Mouse (Mus musculus): ENCODE data around the gene 2010111I01Rik. TPM values are rescaled to one million over a fixed set of nuclear protein-coding genes. Genes with fewer than 3 reads are reported as not detected.

Gene 2010111I01Rik
- polyA plus RNA-seq, 1 experiment from 2014 or later = 134 TPM

DNA sequence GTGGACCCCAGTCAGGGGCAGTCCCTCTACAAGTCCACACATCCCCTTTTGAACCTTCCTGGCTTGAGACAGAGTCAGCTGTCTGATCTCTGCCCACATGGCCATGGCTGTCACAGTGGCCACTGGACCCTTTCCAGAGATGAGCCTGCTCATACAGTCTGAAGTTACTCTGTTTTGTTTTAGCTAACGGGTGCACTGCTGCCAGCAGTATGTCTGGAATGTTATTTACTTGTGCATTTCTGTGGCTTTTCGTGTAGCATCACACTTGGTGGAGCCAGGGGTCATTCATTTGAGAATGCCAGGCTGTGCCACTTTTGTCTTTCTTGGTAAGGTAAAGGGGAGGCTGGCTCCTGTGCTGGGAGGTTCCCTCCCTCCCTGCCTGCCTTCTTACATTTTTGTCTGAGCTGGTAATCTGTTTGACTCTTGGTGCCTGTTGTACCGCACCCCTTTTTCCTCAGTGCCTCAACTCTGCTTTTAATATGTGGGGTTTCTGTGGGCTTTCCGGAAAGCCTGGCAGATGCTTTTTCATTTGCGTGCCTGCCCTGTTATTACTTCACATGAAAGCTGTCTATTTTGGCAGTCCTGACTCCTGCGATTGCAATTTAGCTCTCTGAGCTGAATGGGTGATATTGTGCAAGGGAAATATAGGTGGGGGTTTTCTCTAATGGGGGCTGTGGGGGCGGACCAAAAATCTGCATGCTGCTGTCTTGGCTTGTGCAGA lies 190.3 kb downstream of the 2010111I01Rik start:
- Histone ChIP-seq H3K4me1 (ENCODE audit: control insufficient read depth, insufficient read depth, low read length) (0 out of 2 replicates have a peak, but pooled peaks cover 2% of the 10 kb centered on the region), H3K9me3 (ENCODE audit: control insufficient read depth, low read length) (no peaks in the 10 kb centered on the region), H3K4me2 (ENCODE audit: low read depth, severe bottlenecking) (no peak overlapping the region), H3K27ac (replicated peaks; ENCODE audit: low read depth, low read length) (no peak overlapping the region), H3K27me3 (ENCODE audit: control insufficient read depth, insufficient read depth, low read length) (no peaks in the 10 kb centered on the region), H3K9ac (ENCODE audit: low read length) (no peak overlapping the region), H3K4me3 (ENCODE audit: low read depth, low read length) (no peak overlapping the region), H3K36me3 (ENCODE audit: control insufficient read depth, insufficient read depth, low read length) (no peaks in the 10 kb centered on the region)
- 66% methylated on average over 7 of the region's 7 CpGs for WGBS
- ATAC-seq (ENCODE audit: insufficient number of reproducible peaks, low FRiP score, low TSS enrichment, low read depth) = no peak
- DNase-seq (ENCODE audit: low spot score) = no peak

DNA sequence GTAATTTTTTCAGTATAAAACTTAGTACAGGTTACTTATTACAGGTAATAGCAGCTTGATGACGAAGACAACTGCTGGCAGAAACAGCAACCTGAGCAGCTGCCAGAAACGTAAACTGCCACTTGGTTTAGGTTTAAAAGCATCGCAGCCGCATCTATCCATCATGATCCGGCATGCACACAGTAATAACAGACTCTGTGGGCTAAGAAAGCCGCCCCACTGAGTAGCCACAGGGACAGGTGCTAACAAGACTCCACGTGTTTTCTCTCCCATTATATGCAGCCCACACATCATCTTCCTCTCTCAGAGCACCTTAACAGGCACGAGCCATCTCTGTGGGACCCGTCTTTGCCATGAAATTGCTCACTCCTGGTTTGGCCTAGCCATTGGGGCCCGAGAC lies 191.6 kb downstream of the 2010111I01Rik start:
- Histone ChIP-seq H3K4me3 (ENCODE audit: low read depth, low read length) (no peak overlapping the region), H3K9ac (ENCODE audit: low read length) (no peak overlapping the region), H3K27me3 (ENCODE audit: control insufficient read depth, insufficient read depth, low read length) (no peaks in the 10 kb centered on the region), H3K4me2 (ENCODE audit: low read depth, severe bottlenecking) (no peak overlapping the region), H3K36me3 (ENCODE audit: control insufficient read depth, insufficient read depth, low read length) (no peaks in the 10 kb centered on the region), H3K4me1 (ENCODE audit: control insufficient read depth, insufficient read depth, low read length) (0 out of 2 replicates have a peak, but pooled peaks cover 2% of the 10 kb centered on the region), H3K27ac (replicated peaks; ENCODE audit: low read depth, low read length) (no peak overlapping the region), H3K9me3 (ENCODE audit: control insufficient read depth, low read length) (no peaks in the 10 kb centered on the region)
- DNase-seq (ENCODE audit: low spot score) (no peak), ATAC-seq (ENCODE audit: insufficient number of reproducible peaks, low FRiP score, low TSS enrichment, low read depth) (no peak; the same call in 1 of the 2 replicates)
- 79% methylated on average over 10 of the region's 10 CpGs for WGBS

DNA sequence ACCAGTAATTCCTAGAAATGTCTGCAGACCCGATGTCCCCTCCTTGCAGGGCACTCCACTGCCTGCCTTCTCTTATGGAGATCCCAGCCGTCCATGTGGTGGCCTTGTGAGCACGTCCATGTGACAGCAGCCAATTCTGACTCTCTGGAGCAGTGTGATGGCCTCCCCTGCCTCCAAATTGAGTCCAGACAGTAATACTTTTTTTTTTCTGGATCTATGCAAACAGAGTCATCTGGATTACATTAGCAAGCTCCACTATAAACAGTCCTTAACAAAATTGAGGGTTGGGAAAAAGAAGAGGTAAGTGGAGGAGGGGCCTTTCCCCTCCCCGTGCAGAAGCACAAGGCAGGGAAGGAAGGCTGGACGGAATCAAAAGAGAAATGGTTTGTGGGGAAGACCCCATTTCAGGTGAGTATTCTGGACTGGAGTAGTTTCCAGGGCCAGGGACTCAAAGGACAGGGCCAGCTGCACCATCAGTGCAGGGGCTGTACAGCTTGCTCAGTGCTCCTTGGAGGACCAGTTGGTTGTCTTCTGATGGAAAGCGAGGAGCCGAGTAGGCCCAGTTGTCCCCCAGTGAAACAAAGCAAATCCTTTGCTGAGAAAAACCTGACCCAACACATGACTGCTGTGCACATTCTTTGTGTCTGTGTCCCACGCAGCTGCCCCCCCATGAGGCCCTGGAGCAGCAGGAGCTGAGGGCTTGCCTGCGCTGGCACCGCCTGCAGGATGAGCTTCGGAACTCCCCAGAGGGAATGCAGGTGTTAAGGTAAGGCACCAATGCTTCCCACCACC lies 205.8 kb downstream of the 2010111I01Rik start:
- Histone ChIP-seq H3K36me3 (ENCODE audit: control insufficient read depth, insufficient read depth, low read length) (no peaks in the 10 kb centered on the region; the same call in 1 of the 2 replicates), H3K4me3 (ENCODE audit: low read depth, low read length) (no peak overlapping the region), H3K4me1 (ENCODE audit: control insufficient read depth, insufficient read depth, low read length) (peaks cover 26% of the 10 kb centered on the region), H3K9ac (ENCODE audit: low read length) (no peak overlapping the region), H3K27me3 (ENCODE audit: control insufficient read depth, insufficient read depth, low read length) (no peaks in the 10 kb centered on the region), H3K9me3 (ENCODE audit: control insufficient read depth, low read length) (no peaks in the 10 kb centered on the region), H3K27ac (replicated peaks; ENCODE audit: low read depth, low read length) (peak overlapping the region; percentile 94), H3K4me2 (ENCODE audit: low read depth, severe bottlenecking) (peak overlapping the region; percentile 20; the same call in 1 of the 2 replicates)
- WGBS = 28% methylated on average over 11 of the region's 11 CpGs
- peak; percentile 53; the same call in 1 of the 2 replicates for ATAC-seq (ENCODE audit: insufficient number of reproducible peaks, low FRiP score, low TSS enrichment, low read depth)
- DNase-seq (ENCODE audit: low spot score) = peak; percentile 72

DNA sequence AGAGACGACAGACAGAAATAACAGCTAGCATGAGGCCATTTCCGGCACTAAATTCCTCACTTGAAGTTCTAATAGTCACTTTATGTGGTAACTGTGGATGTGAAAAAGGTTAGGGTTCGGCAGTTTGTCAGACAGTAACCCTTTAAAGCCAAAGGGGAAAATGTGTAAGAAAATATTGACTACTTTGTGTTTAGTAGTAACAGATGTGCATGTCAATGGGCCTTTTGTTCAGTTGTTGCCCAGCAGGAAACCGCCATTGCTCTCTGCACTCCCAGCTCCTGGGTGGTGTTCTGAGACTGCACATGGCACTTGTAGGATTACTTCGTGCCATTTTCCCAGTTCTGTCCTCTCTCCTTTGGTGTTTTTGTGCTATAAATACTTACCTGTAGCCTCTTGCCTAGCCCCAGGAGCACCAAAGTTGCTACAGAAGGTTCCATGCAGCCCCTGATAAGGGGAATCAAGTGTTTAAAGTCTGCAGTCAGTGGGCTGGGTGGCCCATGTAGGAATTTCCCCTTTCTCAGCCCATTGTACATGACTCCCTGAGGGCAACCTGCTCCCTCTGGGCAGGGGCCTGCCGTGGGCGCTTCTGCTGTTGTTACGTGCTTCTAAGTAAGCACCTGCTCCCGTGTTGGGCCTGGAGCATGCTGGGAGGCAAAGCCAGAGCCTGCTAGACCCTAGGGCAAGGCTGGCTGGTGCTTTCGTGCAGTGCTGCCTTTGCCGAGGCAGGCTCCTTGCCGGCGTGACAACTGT lies 206.8 kb downstream of the 2010111I01Rik start:
- peaks cover 26% of the 10 kb centered on the region for H3K4me1 ChIP-seq (ENCODE audit: control insufficient read depth, insufficient read depth, low read length)
- peak; percentile 72 for ATAC-seq (ENCODE audit: insufficient number of reproducible peaks, low FRiP score, low TSS enrichment, low read depth)

DNA sequence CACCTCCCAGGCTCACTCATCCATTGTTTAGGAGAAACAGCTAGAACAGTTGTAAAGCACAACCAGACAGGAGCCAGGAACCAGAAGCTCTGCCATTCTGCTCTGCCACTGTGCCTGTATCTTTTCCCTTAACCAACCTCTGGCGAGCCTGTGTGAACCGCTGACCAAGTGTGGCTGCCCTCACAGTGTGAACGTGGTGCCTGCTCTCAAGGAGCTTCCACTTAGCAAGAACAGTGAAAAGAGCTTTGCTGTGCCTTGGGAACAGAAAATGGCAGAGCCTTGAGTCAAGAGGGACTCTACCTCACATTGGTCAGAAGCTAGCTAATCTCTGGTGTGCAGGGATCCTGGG lies 207.4 kb downstream of the 2010111I01Rik start:
- WGBS = 61% methylated on average over 3 of the region's 3 CpGs
- H3K9me3 ChIP-seq (ENCODE audit: control insufficient read depth, low read length) = no peaks in the 10 kb centered on the region
- no peak overlapping the region for H3K4me3 ChIP-seq (ENCODE audit: low read depth, low read length)
- ATAC-seq (ENCODE audit: insufficient number of reproducible peaks, low FRiP score, low TSS enrichment, low read depth) (no peak), DNase-seq (ENCODE audit: low spot score) (no peak)
- H3K27me3 ChIP-seq (ENCODE audit: control insufficient read depth, insufficient read depth, low read length) = no peaks in the 10 kb centered on the region
- peak overlapping the region; percentile 51; the same call in 1 of the 2 replicates for H3K9ac ChIP-seq (ENCODE audit: low read length)
- H3K36me3 ChIP-seq (ENCODE audit: control insufficient read depth, insufficient read depth, low read length) = no peaks in the 10 kb centered on the region; the same call in 1 of the 2 replicates
- H3K4me2 ChIP-seq (ENCODE audit: low read depth, severe bottlenecking) = peak overlapping the region; percentile 17; the same call in 1 of the 2 replicates
- peak overlapping the region; percentile 98 for H3K27ac ChIP-seq (replicated peaks; ENCODE audit: low read depth, low read length)
- peaks cover 26% of the 10 kb centered on the region for H3K4me1 ChIP-seq (ENCODE audit: control insufficient read depth, insufficient read depth, low read length)

More for the DNA sequence above, 206.8 kb downstream of the 2010111I01Rik start:
- Histone ChIP-seq H3K36me3 (ENCODE audit: control insufficient read depth, insufficient read depth, low read length) (no peaks in the 10 kb centered on the region; the same call in 1 of the 2 replicates), H3K9me3 (ENCODE audit: control insufficient read depth, low read length) (no peaks in the 10 kb centered on the region), H3K27ac (replicated peaks; ENCODE audit: low read depth, low read length) (peak overlapping the region; percentile 98), H3K4me2 (ENCODE audit: low read depth, severe bottlenecking) (peak overlapping the region; percentile 17; the same call in 1 of the 2 replicates), H3K9ac (ENCODE audit: low read length) (peak overlapping the region; percentile 51; the same call in 1 of the 2 replicates), H3K4me3 (ENCODE audit: low read depth, low read length) (no peak overlapping the region), H3K27me3 (ENCODE audit: control insufficient read depth, insufficient read depth, low read length) (no peaks in the 10 kb centered on the region)
- WGBS = 27% methylated on average over 13 of the region's 13 CpGs
- peak; percentile 74 for DNase-seq (ENCODE audit: low spot score)

DNA sequence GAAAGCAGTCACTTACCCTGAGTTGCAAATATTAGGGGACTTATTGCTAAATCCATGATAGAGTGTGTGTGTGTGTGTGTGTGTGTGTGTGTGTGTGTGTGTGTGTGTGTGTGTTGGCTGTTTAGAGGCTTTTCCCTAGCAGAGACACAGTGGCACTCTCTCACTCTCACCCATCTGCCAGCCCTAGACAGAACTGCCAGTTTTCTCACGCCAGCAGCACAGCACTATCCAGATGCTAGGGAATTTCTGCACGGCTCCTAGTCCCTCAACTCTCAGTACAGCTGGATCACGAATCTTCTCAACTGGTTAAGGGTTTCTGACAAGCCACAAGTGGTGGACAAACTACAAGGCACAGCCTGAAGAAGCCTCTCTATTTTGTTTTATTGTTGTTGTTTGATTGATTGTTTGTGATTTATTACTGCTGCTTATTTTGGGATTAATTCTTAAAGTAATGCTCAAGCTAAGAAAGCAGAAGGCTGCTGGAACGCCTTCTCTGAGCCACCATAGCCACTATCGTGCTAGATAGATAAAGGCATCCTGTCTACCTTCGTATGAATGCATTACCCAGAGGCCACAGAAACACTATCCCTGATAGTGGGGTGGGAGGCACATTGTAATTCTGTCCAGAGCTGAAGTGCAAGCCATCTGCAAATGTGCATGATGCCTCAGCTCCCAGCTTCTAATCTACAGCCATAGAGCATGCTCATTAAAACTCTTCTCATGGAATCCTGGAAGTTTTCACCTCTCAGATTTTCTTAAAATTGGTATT lies 209.7 kb downstream of the 2010111I01Rik start:
- Histone ChIP-seq H3K9ac (ENCODE audit: low read length) (no peak overlapping the region), H3K27ac (replicated peaks; ENCODE audit: low read depth, low read length) (no peak overlapping the region), H3K9me3 (ENCODE audit: control insufficient read depth, low read length) (no peaks in the 10 kb centered on the region), H3K4me1 (ENCODE audit: control insufficient read depth, insufficient read depth, low read length) (peaks cover 26% of the 10 kb centered on the region), H3K27me3 (ENCODE audit: control insufficient read depth, insufficient read depth, low read length) (no peaks in the 10 kb centered on the region), H3K4me3 (ENCODE audit: low read depth, low read length) (no peak overlapping the region), H3K36me3 (ENCODE audit: control insufficient read depth, insufficient read depth, low read length) (no peaks in the 10 kb centered on the region; the same call in 1 of the 2 replicates), H3K4me2 (ENCODE audit: low read depth, severe bottlenecking) (no peak overlapping the region)
- WGBS = 67% methylated on average over 6 of the region's 6 CpGs
- DNase-seq (ENCODE audit: low spot score) (no peak), ATAC-seq (ENCODE audit: insufficient number of reproducible peaks, low FRiP score, low TSS enrichment, low read depth) (no peak)

DNA sequence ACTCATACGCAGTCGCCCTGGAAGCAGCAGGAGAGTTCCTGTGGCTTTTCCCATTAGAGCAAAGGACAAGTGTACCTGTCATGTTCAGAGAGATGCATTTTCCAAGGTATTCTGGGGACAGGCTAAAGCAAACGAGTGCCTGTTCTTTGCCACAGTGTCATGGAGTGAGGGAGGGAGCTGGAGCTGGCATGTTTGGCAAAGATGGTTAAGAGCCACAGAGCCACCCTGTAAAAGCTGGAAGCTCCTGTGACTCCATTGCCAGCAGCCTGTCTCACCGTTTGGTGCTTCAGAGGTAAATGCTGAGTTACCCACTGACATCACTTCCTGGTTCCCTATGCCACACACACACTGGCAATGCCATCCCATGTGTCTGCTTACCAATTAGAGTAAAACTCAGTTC lies 211.4 kb downstream of the 2010111I01Rik start:
- H3K9ac ChIP-seq (ENCODE audit: low read length) = no peak overlapping the region
- no peak overlapping the region for H3K4me2 ChIP-seq (ENCODE audit: low read depth, severe bottlenecking)
- peaks cover 16% of the 10 kb centered on the region for H3K4me1 ChIP-seq (ENCODE audit: control insufficient read depth, insufficient read depth, low read length)
- no peak for DNase-seq (ENCODE audit: low spot score)
- WGBS = 86% methylated on average over 4 of the region's 4 CpGs
- no peaks in the 10 kb centered on the region; the same call in 1 of the 2 replicates for H3K36me3 ChIP-seq (ENCODE audit: control insufficient read depth, insufficient read depth, low read length)
- H3K27me3 ChIP-seq (ENCODE audit: control insufficient read depth, insufficient read depth, low read length) = no peaks in the 10 kb centered on the region
- no peak overlapping the region for H3K27ac ChIP-seq (replicated peaks; ENCODE audit: low read depth, low read length)
- ATAC-seq (ENCODE audit: insufficient number of reproducible peaks, low FRiP score, low TSS enrichment, low read depth) = no peak
- no peak overlapping the region for H3K4me3 ChIP-seq (ENCODE audit: low read depth, low read length)
- H3K9me3 ChIP-seq (ENCODE audit: control insufficient read depth, low read length) = no peaks in the 10 kb centered on the region

All from limb, embryonic 11.5 days (tissue).